Mouse (Mus musculus) E14TG2a.4 (cell line): ENCODE measurements around the gene Nudt15.
"Not testable (repeated sequence)": the region's sequence is repeated elsewhere in the genome, so short reads cannot be mapped to it uniquely, and the experiment has no call there.

Experiments used
- H3K27me3 ChIP-seq: 2 replicates; pipeline ENCODE4 v1.6.1; 2014; ENCODE audit warnings: low read length, control low read depth; ENCODE audit not compliant: insufficient read depth
- H3K36me3 ChIP-seq: 2 replicates; pipeline ENCODE4 v1.6.1; 2014; ENCODE audit warnings: low read length, control low read depth; ENCODE audit not compliant: insufficient read depth
- H3K4me1 ChIP-seq: replicated peaks from 2 replicates; pipeline ENCODE4 v1.6.1; 2014; ENCODE audit warnings: low read depth, low read length, control low read depth
- H3K4me3 ChIP-seq: replicated peaks from 2 replicates; pipeline ENCODE4 v1.5.1; 2014; ENCODE audit warnings: mild to moderate bottlenecking, low read length
- H3K9me3 ChIP-seq: 2 replicates; pipeline ENCODE4 v1.6.1; 2014; ENCODE audit warnings: low read length, control low read depth
- CTCF ChIP-seq: conservative IDR thresholded peaks from 2 replicates; pipeline ENCODE4 v1.5.1; 2014; ENCODE audit warnings: low read length
- NANOG ChIP-seq: IDR thresholded peaks from 2 replicates; pipeline ENCODE4 v1.6.1; 2014; ENCODE audit warnings: borderline replicate concordance, low read length, mixed read lengths
- POU5F1 ChIP-seq: IDR thresholded peaks from 2 replicates; pipeline ENCODE4 v1.6.1; 2014; ENCODE audit warnings: low read length, borderline replicate concordance

The Nudt15 gene

GRCm38 (mm10) chr14:73551164-73551563 lies 3.1 kb upstream of the Nudt15 start:
- peaks cover 33% of the 10 kb centered on the region for H3K4me1 ChIP-seq
- peaks cover 9% of the 10 kb centered on the region for H3K36me3 ChIP-seq
- 0 out of 2 replicates have a peak, but pooled peaks cover 4% of the 10 kb centered on the region for H3K27me3 ChIP-seq
- TF ChIP-seq CTCF (no peak), POU5F1 (no peak), NANOG (no peak)
- H3K9me3 ChIP-seq, result no peaks in the 10 kb centered on the region
- H3K4me3 ChIP-seq, result no peak overlapping the region

GRCm38 (mm10) chr14:73550732-73551131 lies 2.7 kb upstream of the Nudt15 start:
- TF ChIP-seq NANOG (no peak), CTCF (no peak), POU5F1 (no peak)
- Histone ChIP-seq H3K36me3 (peaks cover 5% of the 10 kb centered on the region), H3K4me3 (no peak overlapping the region), H3K27me3 (0 out of 2 replicates have a peak, but pooled peaks cover 4% of the 10 kb centered on the region), H3K4me1 (peaks cover 33% of the 10 kb centered on the region), H3K9me3 (no peaks in the 10 kb centered on the region)

DNA sequence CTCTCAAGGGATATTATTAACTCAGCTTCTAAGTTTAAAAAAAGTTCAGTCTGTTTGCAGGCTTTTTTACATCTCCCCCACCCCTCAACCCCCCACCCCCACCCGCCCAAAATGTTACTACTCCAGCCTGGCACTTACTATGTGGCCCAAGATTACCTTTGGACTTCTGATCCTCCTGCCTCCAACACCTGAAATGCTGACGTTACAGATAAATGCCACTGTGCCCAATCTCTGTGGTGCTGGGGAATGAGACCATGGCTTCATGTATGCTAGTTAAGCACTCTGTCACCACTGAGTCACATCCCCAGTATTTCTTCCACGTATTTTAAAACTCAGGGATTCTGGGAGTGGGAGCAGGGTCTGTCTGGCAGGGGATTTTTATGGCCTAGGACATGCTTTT lies 2.2 kb upstream of the Nudt15 start:
- Histone ChIP-seq H3K27me3 (0 out of 2 replicates have a peak, but pooled peaks cover 4% of the 10 kb centered on the region), H3K4me3 (no peak overlapping the region), H3K9me3 (no peaks in the 10 kb centered on the region), H3K36me3 (0 out of 2 replicates have a peak, but pooled peaks cover under 1% of the 10 kb centered on the region), H3K4me1 (peaks cover 33% of the 10 kb centered on the region)
- TF ChIP-seq CTCF, result no peak
- no peak for TF ChIP-seq NANOG
- TF ChIP-seq POU5F1, result no peak

- TF ChIP-seq POU5F1 (no peak), CTCF (no peak)
- H3K27me3 ChIP-seq, result peaks cover 4% of the 10 kb centered on the region; the same call in 1 of the 2 replicates
- H3K4me3 ChIP-seq, result no peak overlapping the region
- H3K36me3 ChIP-seq, result no peaks in the 10 kb centered on the region
- peaks cover 11% of the 10 kb centered on the region for H3K4me1 ChIP-seq
- no peaks in the 10 kb centered on the region for H3K9me3 ChIP-seq
Measured at GRCm38 (mm10) chr14:73547034-73547433, 1.0 kb downstream of the Nudt15 start.

DNA sequence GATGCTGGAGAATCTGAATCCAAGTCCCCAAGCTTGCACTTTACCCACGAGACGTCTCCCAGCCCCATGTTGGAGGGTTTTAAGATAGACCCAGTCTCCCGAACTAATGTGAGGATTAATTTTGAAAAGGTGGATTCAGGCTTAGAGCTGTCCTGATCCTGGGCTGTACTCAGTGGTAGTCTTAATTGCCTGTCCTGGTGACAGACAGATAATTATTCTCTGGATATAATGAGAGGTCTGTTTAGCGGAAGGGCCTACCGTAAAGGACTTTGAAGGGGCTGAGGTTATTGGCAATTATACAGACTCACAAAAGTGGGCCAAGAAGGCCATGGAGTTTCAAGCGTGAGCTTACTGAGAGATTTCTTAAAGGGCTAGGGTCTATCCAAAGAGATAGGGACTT lies 4.3 kb downstream of the Nudt15 start:
- Histone ChIP-seq H3K27me3 (peaks cover 4% of the 10 kb centered on the region; the same call in 1 of the 2 replicates), H3K36me3 (no peaks in the 10 kb centered on the region), H3K9me3 (no peaks in the 10 kb centered on the region), H3K4me1 (no peaks in the 10 kb centered on the region), H3K4me3 (no peak overlapping the region)
- TF ChIP-seq NANOG (no peak), POU5F1 (no peak), CTCF (no peak)

GRCm38 (mm10) chr14:73535641-73536040 lies 12.4 kb downstream of the Nudt15 start:
- peaks cover 2% of the 10 kb centered on the region; the same call in 1 of the 2 replicates for H3K27me3 ChIP-seq
- no peak overlapping the region for H3K4me3 ChIP-seq
- no peaks in the 10 kb centered on the region for H3K9me3 ChIP-seq
- H3K4me1 ChIP-seq, result no peaks in the 10 kb centered on the region
- H3K36me3 ChIP-seq, result no peaks in the 10 kb centered on the region
- TF ChIP-seq NANOG (no peak), POU5F1 (no peak), CTCF (no peak)

GRCm38 (mm10) chr14:73533755-73534465 lies 14.1 kb downstream of the Nudt15 start:
- no peaks in the 10 kb centered on the region for H3K4me1 ChIP-seq
- no peak overlapping the region for H3K4me3 ChIP-seq
- H3K27me3 ChIP-seq, result peaks cover 2% of the 10 kb centered on the region; the same call in 1 of the 2 replicates
- TF ChIP-seq POU5F1, result no peak
- TF ChIP-seq CTCF, result no peak
- TF ChIP-seq NANOG, result no peak
- no peaks in the 10 kb centered on the region for H3K36me3 ChIP-seq
- H3K9me3 ChIP-seq, result no peaks in the 10 kb centered on the region

DNA sequence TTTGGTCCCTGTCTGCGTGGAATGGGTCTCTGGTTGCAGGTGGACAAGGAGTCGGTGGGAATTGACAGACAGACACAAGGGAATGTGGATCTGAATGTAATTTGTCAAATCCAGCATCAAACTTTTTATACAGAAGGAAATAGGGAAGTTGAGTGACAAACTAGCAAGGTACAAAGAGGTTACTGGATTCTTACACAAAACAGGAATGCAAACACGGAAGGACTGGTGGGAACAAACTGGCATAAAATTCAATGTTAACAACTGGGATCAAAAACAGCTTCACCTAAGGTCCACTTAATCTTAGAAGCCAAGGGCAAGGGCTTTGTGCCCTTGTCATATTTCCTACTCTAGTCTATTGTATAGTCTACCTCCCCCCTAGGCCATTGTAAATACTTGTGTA lies 19.4 kb downstream of the Nudt15 start:
- H3K4me1 ChIP-seq, H3K27me3 ChIP-seq, H3K4me3 ChIP-seq, H3K36me3 ChIP-seq, H3K9me3 ChIP-seq: not testable (repeated sequence)

- Histone ChIP-seq H3K4me3 (peak within 1 kb of the TSS; percentile 81), H3K27me3 (no peaks in the 10 kb centered on the region), H3K9me3 (0 out of 2 replicates have a peak, but pooled peaks cover 8% of the 10 kb centered on the region), H3K4me1 (0 out of 2 replicates have a peak, but pooled peaks cover 2% of the 10 kb centered on the region), H3K36me3 (no peaks in the 10 kb centered on the region)
- TF ChIP-seq NANOG (no peak), CTCF (peak; percentile 89), POU5F1 (no peak)
Measured at GRCm38 (mm10) chr14:73524766-73525448, 23.1 kb downstream of the Nudt15 start, which contains the start of gene Sucla2. Sucla2 (plus strand) TSS chr14:73525319.
